Mouse (Mus musculus) olfactory bulb, adult 2 months (tissue): ENCODE measurements around the gene Nmnat2.

Experiments
- CTCF ChIP-seq: fragments of 200-500 bp; IDR thresholded peaks from 2 replicates; pipeline ENCODE4 v1.5.1; 2012; ENCODE audit warnings: low read depth, mild to moderate bottlenecking, low read length, moderate library complexity; ENCODE audit not compliant: insufficient read depth
- POLR2A ChIP-seq: fragments of 200-500 bp; IDR thresholded peaks from 2 replicates; pipeline ENCODE4 v1.6.1; 2012; ENCODE audit warnings: mild to moderate bottlenecking, low read depth, low read length, moderate library complexity; ENCODE audit not compliant: insufficient read depth

- no peak for TF ChIP-seq POLR2A
- TF ChIP-seq CTCF = no peak
These were observed 11.8 kb upstream of the Nmnat2 start for GRCm38 (mm10) chr1:152942977-152943376.
